Mouse (Mus musculus) cerebellum, postnatal 4 days (tissue): ENCODE measurements at regions not wholly inside any gene's neighbourhood (a gene's known extent, or its start where the extent isn't known, plus 50 kb on each side); places are given as distances from the start of the nearest gene placed in this dataset.

Experiments used
- DNase-seq, 2 experiments: peaks; one replicate each; pipeline ENCODE4 v3.0.0; 2022; ENCODE audit warnings: low spot score in 2 of 2, mixed read lengths in 1 of 2

- no peak for DNase-seq
Observed at GRCm38 (mm10) chr3:38820787-38821186, 66.0 kb upstream of the Fat4 start.

- peak in 1 of 2 experiments; percentile 12 for DNase-seq
Observed at GRCm38 (mm10) chr3:38820315-38820714, 66.4 kb upstream of the Fat4 start.

GRCm38 (mm10) chr3:38817651-38818050 is 69.1 kb upstream of the Fat4 start:
- no peak for DNase-seq

- no peak for DNase-seq
Observed at GRCm38 (mm10) chr3:38812457-38812856, 74.3 kb upstream of the Fat4 start.

GRCm38 (mm10) chr3:38811635-38812034 is 75.1 kb upstream of the Fat4 start:
- DNase-seq: no peak

GRCm38 (mm10) chr3:38806469-38807055 is 80.2 kb upstream of the Fat4 start:
- no peak for DNase-seq

GRCm38 (mm10) chr3:38806036-38806435 is 80.7 kb upstream of the Fat4 start:
- DNase-seq: no peak

- DNase-seq: no peak
Observed at GRCm38 (mm10) chr3:38795646-38796301, 91.0 kb upstream of the Fat4 start.

GRCm38 (mm10) chr3:38793221-38793620 is 93.5 kb upstream of the Fat4 start:
- DNase-seq: no peak

- DNase-seq: no peak
Observed at GRCm38 (mm10) chr3:38788751-38789150, 98.0 kb upstream of the Fat4 start.

GRCm38 (mm10) chr3:38783711-38784110 is 103.0 kb upstream of the Fat4 start:
- no peak for DNase-seq

GRCm38 (mm10) chr3:38783051-38783450 is 103.7 kb upstream of the Fat4 start:
- DNase-seq: no peak

GRCm38 (mm10) chr3:38776743-38777366 is 109.9 kb upstream of the Fat4 start:
- DNase-seq: no peak

GRCm38 (mm10) chr3:38754632-38755123 is 132.1 kb upstream of the Fat4 start:
- DNase-seq: no peak

- no peak for DNase-seq
Observed at GRCm38 (mm10) chr3:38753446-38754205, 133.1 kb upstream of the Fat4 start.

GRCm38 (mm10) chr3:38742155-38742554 is 144.6 kb upstream of the Fat4 start:
- DNase-seq: no peak

GRCm38 (mm10) chr3:38722606-38723005 is 164.1 kb upstream of the Fat4 start:
- DNase-seq: no peak

GRCm38 (mm10) chr3:38712078-38712873 is 174.5 kb upstream of the Fat4 start:
- DNase-seq: no peak

- DNase-seq: no peak
Observed at GRCm38 (mm10) chr3:38711229-38711628, 175.5 kb upstream of the Fat4 start.

GRCm38 (mm10) chr3:38707891-38708290 is 178.8 kb upstream of the Fat4 start:
- no peak for DNase-seq

GRCm38 (mm10) chr3:38699206-38699605 is 187.5 kb upstream of the Fat4 start:
- no peak for DNase-seq
